Mouse (Mus musculus) central nervous system, embryonic 11.5 days (tissue): ENCODE measurements around the gene Pabpn1. TPM values are rescaled to one million over a fixed set of nuclear protein-coding genes. Genes with fewer than 3 reads are reported as not detected.

Experiments
- polyA plus RNA-seq: library from polyadenylated mRNA; depleted of rRNA; stranded (reverse); fragments of >200 nt; gene quantifications from 2 replicates; pipeline ENCODE4 v1.2.3, GENCODE M21; 2012; rRNA removed

The Pabpn1 gene
- polyA plus RNA-seq, result 563 and 639 TPM in 2 replicates

GRCm38 (mm10) chr14:54892200-54892599 is at the start of gene Pabpn1:
Gene Pabpn1, plus strand, starts transcription at chr14:54892500.

GRCm38 (mm10) chr14:54870861-54871260 is 21.4 kb upstream of the Pabpn1 start, which contains the start of gene Homez:
Gene Homez, minus strand, starts transcription at chr14:54870961.

GRCm38 (mm10) chr14:54877048-54877715 is 15.1 kb upstream of the Pabpn1 start, which contains the start of gene Ppp1r3e:
Gene Ppp1r3e, minus strand, starts transcription at chr14:54877550.

GRCm38 (mm10) chr14:54883154-54884021 is 8.9 kb upstream of the Pabpn1 start, which contains the start of the genes Bcl2l2 and Gm20521:
Gene Bcl2l2, plus strand, starts transcription at chr14:54883377.
Gene Gm20521, plus strand, starts transcription at chr14:54883441.

GRCm38 (mm10) chr14:54912886-54913285 is 20.6 kb downstream of the Pabpn1 start, which contains the start of gene Slc22a17:
Gene Slc22a17, minus strand, starts transcription at chr14:54913132.

GRCm38 (mm10) chr14:54925349-54926342 is 33.3 kb downstream of the Pabpn1 start, which contains the start of gene Efs:
Gene Efs, minus strand, starts transcription at chr14:54926126.

GRCm38 (mm10) chr14:54932645-54933150 is 40.4 kb downstream of the Pabpn1 start, which contains the start of gene Il25:
Gene Il25, plus strand, starts transcription at chr14:54932695.

GRCm38 (mm10) chr14:54935904-54936830 is 43.9 kb downstream of the Pabpn1 start, which contains the start of gene Cmtm5:
Gene Cmtm5, plus strand, starts transcription at chr14:54936261.

Other genes starting within 250 kb of the Pabpn1 start
- 77.0 and 90.6 TPM in 2 replicates for gene 1700123O20Rik, start 206.3 kb upstream of the Pabpn1 start, polyA plus RNA-seq
- gene Acin1, start 205.6 kb upstream of the Pabpn1 start, polyA plus RNA-seq, result 400 and 680 TPM in 2 replicates
- gene Gm29776, start 193.7 kb upstream of the Pabpn1 start, polyA plus RNA-seq, result 0.02 TPM in 1 of 2 replicates, not detected in the other
- 0.20 and 0.64 TPM in 2 replicates for gene Cebpe, start 180.3 kb upstream of the Pabpn1 start, polyA plus RNA-seq
- 2.7 and 3.1 TPM in 2 replicates for gene Slc7a8, start 110.6 kb upstream of the Pabpn1 start, polyA plus RNA-seq
- gene Rnf212b, start 78.4 kb upstream of the Pabpn1 start, polyA plus RNA-seq, result not detected in 2 replicates
- 8.0 and 11.2 TPM in 2 replicates for gene Homez, start 21.5 kb upstream of the Pabpn1 start, polyA plus RNA-seq
- 6.4 and 6.8 TPM in 2 replicates for gene Ppp1r3e, start 14.9 kb upstream of the Pabpn1 start, polyA plus RNA-seq
- gene Bcl2l2, start 9.1 kb upstream of the Pabpn1 start, polyA plus RNA-seq, result 33.6 and 40.4 TPM in 2 replicates
- gene Gm20521, start 9.1 kb upstream of the Pabpn1 start, polyA plus RNA-seq, result 0.31 and 0.50 TPM in 2 replicates
- gene Slc22a17, start 20.6 kb downstream of the Pabpn1 start, polyA plus RNA-seq, result 183 and 215 TPM in 2 replicates
- gene Efs, start 33.6 kb downstream of the Pabpn1 start, polyA plus RNA-seq, result 29.7 and 43.7 TPM in 2 replicates
- gene Il25, start 40.2 kb downstream of the Pabpn1 start, polyA plus RNA-seq, result 0.14 and 0.22 TPM in 2 replicates
- gene Cmtm5, start 43.8 kb downstream of the Pabpn1 start, polyA plus RNA-seq, result 0.53 and 3.1 TPM in 2 replicates
- 39.9 and 46.8 TPM in 2 replicates for gene Myh6, start 74.4 kb downstream of the Pabpn1 start, polyA plus RNA-seq
- not detected in 2 replicates for gene Gm17428, start 84.4 kb downstream of the Pabpn1 start, polyA plus RNA-seq
- gene Myh7, start 102.1 kb downstream of the Pabpn1 start, polyA plus RNA-seq, result 49.1 and 69.1 TPM in 2 replicates
- gene Ngdn, start 123.0 kb downstream of the Pabpn1 start, polyA plus RNA-seq, result 74.5 and 85.9 TPM in 2 replicates
- gene Zfhx2, start 199.8 kb downstream of the Pabpn1 start, polyA plus RNA-seq, result 12.8 and 14.9 TPM in 2 replicates
- gene Thtpa, start 202.3 kb downstream of the Pabpn1 start, polyA plus RNA-seq, result 8.5 and 12.3 TPM in 2 replicates
- 8.8 and 9.0 TPM in 2 replicates for gene Ap1g2, start 214.1 kb downstream of the Pabpn1 start, polyA plus RNA-seq
- 12.3 and 15.7 TPM in 2 replicates for gene Jph4, start 224.4 kb downstream of the Pabpn1 start, polyA plus RNA-seq